Mouse (Mus musculus) liver, embryonic 14.5 days (tissue): ENCODE measurements at regions not wholly inside any gene's neighbourhood (a gene's known extent, or its start where the extent isn't known, plus 50 kb on each side); places are given as distances from the start of the nearest gene placed in this dataset.

Experiments
- CTCF ChIP-seq: IDR thresholded peaks from 2 replicates; pipeline ENCODE4 v1.5.1; 2016; ENCODE audit warnings: antibody characterized with exemption, low read depth, control low read depth
- EP300 ChIP-seq: IDR thresholded peaks from 2 replicates; pipeline ENCODE4 v1.6.1; 2016; ENCODE audit warnings: antibody characterized with exemption, low read depth

DNA sequence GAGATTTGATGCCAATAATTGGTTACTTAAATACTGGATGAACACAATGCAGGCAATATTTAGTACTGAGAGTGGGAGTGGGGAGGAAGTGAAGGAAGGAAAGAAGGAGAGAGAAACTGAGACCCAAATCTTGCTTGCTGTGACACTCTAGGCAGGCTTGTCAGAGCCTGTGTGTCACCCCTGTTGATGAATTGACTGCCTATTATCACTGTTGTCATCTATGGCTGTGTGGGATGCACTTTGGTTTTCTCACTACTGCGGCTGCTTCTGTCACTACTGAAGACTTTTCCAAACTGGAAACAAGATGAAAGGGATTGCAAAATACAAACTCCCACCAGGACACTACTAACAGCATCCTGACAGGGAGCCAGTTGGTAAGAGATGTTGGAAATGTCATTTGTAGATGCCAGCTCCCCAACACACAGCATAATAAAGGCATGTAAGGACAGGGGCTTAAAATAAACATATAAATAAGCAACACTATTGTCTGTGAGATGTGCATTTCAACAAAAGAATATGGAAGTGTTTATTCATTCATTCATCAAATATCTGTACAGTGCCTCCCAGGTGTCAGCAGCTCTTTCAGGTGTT, 207.0 kb upstream of the Ufl1 start:
- no peak for TF ChIP-seq CTCF
- TF ChIP-seq EP300 = no peak
